Mouse (Mus musculus) kidney, embryonic 14.5 days (tissue): ENCODE results near the gene Erv3. TPM values are rescaled to one million over a fixed set of nuclear protein-coding genes. Genes with fewer than 3 reads are reported as not detected.

Experiments used
- ATAC-seq: fragments of 200-750 bp; cut with Nextera tagmentation; 2 replicates; pipeline ENCODE4 v1.8.0; 2017; ENCODE audit warnings: moderate number of reproducible peaks, mild to moderate bottlenecking, moderate TSS enrichment, moderate library complexity; ENCODE audit not compliant: low FRiP score, low TSS enrichment
- H3K27ac ChIP-seq: fragments of 300-500 bp; sonication (generic); 2 replicates; pipeline ENCODE4 v1.5.1; 2014; ENCODE audit warnings: low read depth, mild to moderate bottlenecking, low read length, moderate library complexity, mixed read lengths
- H3K27me3 ChIP-seq: fragments of 300-500 bp; sonication (generic); 2 replicates; pipeline ENCODE4 v1.6.1; 2014; ENCODE audit warnings: mild to moderate bottlenecking, low read length; ENCODE audit not compliant: control insufficient read depth, insufficient read depth
- H3K36me3 ChIP-seq: fragments of 300-500 bp; sonication (generic); 2 replicates; pipeline ENCODE4 v1.6.1; 2014; ENCODE audit warnings: low read length, mixed read lengths; ENCODE audit not compliant: control insufficient read depth, insufficient read depth
- H3K4me1 ChIP-seq: fragments of 300-500 bp; sonication (generic); 2 replicates; pipeline ENCODE4 v1.6.1; 2014; ENCODE audit warnings: low read length, mixed read lengths; ENCODE audit not compliant: control insufficient read depth, insufficient read depth
- H3K4me2 ChIP-seq: fragments of 300-500 bp; sonication (generic); replicated peaks from 2 replicates; pipeline ENCODE4 v1.6.1; 2014; ENCODE audit warnings: low read depth, mild to moderate bottlenecking, low read length
- H3K4me3 ChIP-seq: fragments of 300-500 bp; sonication (generic); 2 replicates; pipeline ENCODE4 v1.5.1; 2014; ENCODE audit warnings: mild to moderate bottlenecking, low read length
- H3K9ac ChIP-seq: fragments of 300-500 bp; sonication (generic); 2 replicates; pipeline ENCODE4 v1.6.1; 2014; ENCODE audit warnings: low read depth, mild to moderate bottlenecking, low read length, moderate library complexity
- H3K9me3 ChIP-seq: fragments of 300-500 bp; sonication (generic); 2 replicates; pipeline ENCODE4 v1.6.1; 2016; ENCODE audit warnings: low read length; ENCODE audit not compliant: control insufficient read depth
- WGBS: fragments of 180-500 bp; shearing (Covaris S2); extraction: QIAGEN DNeasy Blood & Tissue Kit; methylation state at CpG from one replicate; pipeline ENCODE4 v1.1.7; 2014; 5-methylcytosine and 5-hydroxymethylcytosine counted together
- polyA plus RNA-seq: library from polyadenylated mRNA; unstranded; fragments of >200 nt; fragmentation: Nextera tagmentation; extraction: Ambion mirVana; gene quantifications from 2 replicates; pipeline ENCODE4 v1.2.1, GENCODE M21; 2014

Gene Erv3
- polyA plus RNA-seq, 1 experiment from 2014 or later, result not detected

GRCm38 (mm10) chr2:131850047-131850446, 9.5 kb downstream of the Erv3 start:
- no peaks in the 10 kb centered on the region for H3K27me3 ChIP-seq
- WGBS, result 98% methylated on average over 4 of the region's 4 CpGs
- ATAC-seq, result no peak

GRCm38 (mm10) chr2:131847501-131848359, 11.8 kb downstream of the Erv3 start:
- Histone ChIP-seq H3K9ac (no peak overlapping the region), H3K9me3 (no peaks in the 10 kb centered on the region), H3K4me3 (no peak overlapping the region), H3K4me1 (peaks cover 6% of the 10 kb centered on the region; the same call in 1 of the 2 replicates), H3K27ac (no peak overlapping the region), H3K36me3 (no peaks in the 10 kb centered on the region), H3K27me3 (no peaks in the 10 kb centered on the region), H3K4me2 (0 out of 2 replicates have a peak overlapping the region, but pooled peaks have one; percentile 8)
- peak; percentile 83 for ATAC-seq
- WGBS, result 8% methylated on average over 10 of the region's 10 CpGs

More at GRCm38 (mm10) chr2:131850047-131850446, 9.5 kb downstream of the Erv3 start:
- no peaks in the 10 kb centered on the region for H3K36me3 ChIP-seq
- H3K9ac ChIP-seq, result no peak overlapping the region
- peaks cover 6% of the 10 kb centered on the region; the same call in 1 of the 2 replicates for H3K4me1 ChIP-seq
- H3K27ac ChIP-seq, result no peak overlapping the region
- no peak overlapping the region for H3K4me3 ChIP-seq
- no peak overlapping the region for H3K4me2 ChIP-seq
- H3K9me3 ChIP-seq, result no peaks in the 10 kb centered on the region

DNA sequence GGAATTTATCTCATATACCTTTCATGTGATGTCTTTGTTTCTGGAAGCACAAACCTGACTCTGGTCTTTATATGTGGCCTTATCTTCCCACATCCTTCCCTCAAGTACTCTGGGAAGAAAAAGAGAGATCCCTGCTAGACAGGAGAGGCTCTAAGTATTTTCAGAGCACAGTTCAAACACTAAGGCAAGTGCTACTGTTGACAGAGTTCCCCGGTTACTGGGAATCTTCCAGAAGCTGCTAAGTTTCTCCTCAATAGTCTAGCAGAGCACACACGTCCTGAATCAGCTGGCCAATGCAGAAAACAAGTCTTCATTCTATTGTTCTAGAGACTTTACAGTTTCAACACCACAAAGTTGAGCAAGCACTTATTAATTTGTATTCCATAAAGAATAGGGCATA, 12.7 kb downstream of the Erv3 start:
- no peak overlapping the region for H3K27ac ChIP-seq
- no peaks in the 10 kb centered on the region for H3K36me3 ChIP-seq
- no peak overlapping the region for H3K9ac ChIP-seq
- peaks cover 6% of the 10 kb centered on the region; the same call in 1 of the 2 replicates for H3K4me1 ChIP-seq
- H3K27me3 ChIP-seq, result no peaks in the 10 kb centered on the region
- H3K9me3 ChIP-seq, result no peaks in the 10 kb centered on the region
- no peak overlapping the region for H3K4me3 ChIP-seq
- no peak overlapping the region for H3K4me2 ChIP-seq
- 61% methylated on average over 2 of the region's 2 CpGs for WGBS
- no peak for ATAC-seq

DNA sequence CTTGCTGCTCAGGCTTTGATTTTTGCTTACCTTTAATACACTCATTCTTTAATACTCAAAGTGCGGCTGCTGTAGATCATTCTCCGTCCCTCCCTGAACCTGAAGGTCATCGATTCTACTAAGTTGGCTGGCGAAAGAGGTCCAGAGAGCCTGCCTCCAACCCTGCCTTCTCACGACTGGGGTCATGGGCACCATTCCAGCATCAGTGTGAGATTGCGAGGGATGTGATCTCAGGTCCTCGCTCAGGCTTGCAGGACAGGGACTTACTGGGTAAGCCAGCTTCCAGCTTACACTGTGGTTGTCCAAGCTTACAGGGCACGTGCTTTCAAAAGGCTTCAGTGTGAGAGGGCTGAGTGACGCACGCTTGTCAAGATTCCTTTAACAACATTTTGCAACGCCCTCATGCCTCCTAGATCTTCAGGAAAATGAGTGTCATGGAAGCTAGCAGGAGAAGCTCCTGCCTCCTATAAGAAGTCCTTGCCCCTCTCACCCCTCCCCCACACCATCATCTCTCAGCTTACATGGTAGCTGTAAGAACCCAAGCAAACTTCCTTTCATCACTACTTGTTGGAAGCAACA, 13.3 kb downstream of the Erv3 start:
- H3K4me3 ChIP-seq, result no peak overlapping the region
- H3K9ac ChIP-seq, result no peak overlapping the region
- no peak for ATAC-seq
- no peak overlapping the region for H3K27ac ChIP-seq
- no peaks in the 10 kb centered on the region for H3K9me3 ChIP-seq
- H3K36me3 ChIP-seq, result no peaks in the 10 kb centered on the region
- 74% methylated on average over 11 of the region's 11 CpGs for WGBS
- peaks cover 6% of the 10 kb centered on the region; the same call in 1 of the 2 replicates for H3K4me1 ChIP-seq
- no peak overlapping the region for H3K4me2 ChIP-seq
- no peaks in the 10 kb centered on the region for H3K27me3 ChIP-seq

GRCm38 (mm10) chr2:131845671-131846070, 13.9 kb downstream of the Erv3 start:
- Histone ChIP-seq H3K4me1 (peaks cover 6% of the 10 kb centered on the region; the same call in 1 of the 2 replicates), H3K36me3 (no peaks in the 10 kb centered on the region), H3K9me3 (no peaks in the 10 kb centered on the region), H3K9ac (no peak overlapping the region), H3K27me3 (no peaks in the 10 kb centered on the region), H3K4me2 (no peak overlapping the region), H3K27ac (no peak overlapping the region), H3K4me3 (no peak overlapping the region)
- 83% methylated on average over 8 of the region's 8 CpGs for WGBS
- no peak for ATAC-seq

DNA sequence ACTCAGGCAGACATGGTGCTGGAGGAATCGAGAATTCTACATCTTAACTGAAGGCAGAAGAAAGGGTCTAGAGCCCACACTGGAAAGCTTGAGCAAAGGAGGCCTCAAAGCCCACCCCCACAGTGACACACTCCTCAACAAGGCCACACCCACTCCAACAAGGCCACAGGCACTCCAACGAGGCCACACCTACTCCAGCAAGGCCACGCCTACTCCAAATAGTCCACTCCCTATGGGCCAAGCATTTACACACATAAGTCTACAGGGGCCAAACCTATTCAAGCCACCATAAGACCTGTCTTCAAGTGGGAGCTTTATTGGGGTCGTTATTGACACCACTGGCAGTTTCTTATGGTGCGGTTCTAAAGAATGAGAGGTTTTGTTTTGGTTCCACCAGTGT, 17.0 kb downstream of the Erv3 start:
- H3K4me1 ChIP-seq, result peaks cover under 1% of the 10 kb centered on the region; the same call in 1 of the 2 replicates
- no peaks in the 10 kb centered on the region for H3K27me3 ChIP-seq
- no peak for ATAC-seq
- H3K4me3 ChIP-seq, result no peak overlapping the region
- H3K9ac ChIP-seq, result no peak overlapping the region
- H3K27ac ChIP-seq, result no peak overlapping the region
- no peak overlapping the region for H3K4me2 ChIP-seq
- no peaks in the 10 kb centered on the region for H3K36me3 ChIP-seq
- WGBS, result 72% methylated on average over 5 of the region's 5 CpGs
- H3K9me3 ChIP-seq, result no peaks in the 10 kb centered on the region

- no peak overlapping the region for H3K9ac ChIP-seq
- no peaks in the 10 kb centered on the region for H3K27me3 ChIP-seq
- no peak overlapping the region; the same call in 1 of the 2 replicates for H3K27ac ChIP-seq
- H3K4me1 ChIP-seq, result no peaks in the 10 kb centered on the region
- WGBS, result 67% methylated on average over 2 of the region's 2 CpGs
- H3K36me3 ChIP-seq, result no peaks in the 10 kb centered on the region
- ATAC-seq, result peak; percentile 43; the same call in 1 of the 2 replicates
- no peak overlapping the region for H3K4me3 ChIP-seq
- H3K9me3 ChIP-seq, result no peaks in the 10 kb centered on the region
- H3K4me2 ChIP-seq, result no peak overlapping the region
Observed at GRCm38 (mm10) chr2:131841321-131841693, 18.2 kb downstream of the Erv3 start.

DNA sequence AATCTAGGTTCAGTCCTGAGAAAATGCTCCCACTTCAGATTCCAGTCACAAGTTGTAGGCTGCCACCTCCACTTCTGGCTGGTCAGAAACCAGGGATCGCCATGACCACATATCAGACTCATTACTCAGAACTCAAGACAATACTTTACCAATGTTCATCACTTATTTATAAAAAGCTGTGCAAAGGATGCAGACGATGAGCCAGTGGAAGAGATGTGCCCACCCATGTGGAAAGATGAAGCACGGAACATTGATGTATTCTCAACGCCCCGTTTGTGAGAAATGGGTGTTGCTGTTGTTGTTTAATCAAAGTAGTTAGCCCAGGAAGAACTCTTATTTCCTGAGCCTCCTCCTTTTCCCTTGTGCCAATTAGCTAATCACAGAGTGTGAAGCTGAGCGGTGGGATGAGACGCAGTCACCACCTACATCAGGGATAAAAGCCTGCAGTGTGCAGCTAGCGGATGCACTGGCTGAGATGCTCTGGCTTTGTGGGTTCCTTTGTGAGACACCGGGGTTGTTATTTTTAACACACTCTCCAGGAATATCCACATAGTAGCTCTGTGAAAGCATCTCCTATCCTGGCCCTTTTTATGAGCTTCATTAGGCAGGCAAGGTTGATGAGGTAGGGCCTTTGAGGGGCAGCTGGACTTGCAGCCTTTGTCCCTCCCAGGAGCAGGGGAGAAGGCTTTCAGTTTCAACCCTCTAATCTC, 18.8 kb downstream of the Erv3 start:
- Histone ChIP-seq H3K9me3 (no peaks in the 10 kb centered on the region), H3K4me3 (no peak overlapping the region), H3K9ac (no peak overlapping the region), H3K27me3 (no peaks in the 10 kb centered on the region), H3K36me3 (no peaks in the 10 kb centered on the region), H3K27ac (no peak overlapping the region), H3K4me2 (no peak overlapping the region), H3K4me1 (no peaks in the 10 kb centered on the region)
- WGBS, result 35% methylated on average over 9 of the region's 9 CpGs
- ATAC-seq, result peak; percentile 68
